Mouse (Mus musculus) adrenal gland, postnatal 4 days (tissue): ENCODE results near the gene Prkar2b. TPM values are rescaled to one million over a fixed set of nuclear protein-coding genes. Genes with fewer than 3 reads are reported as not detected.
A peak's percentile ranks its signal among the peaks of the same experiment; 100 is the strongest.

Experiments used
- DNase-seq, 2 experiments: peaks; one replicate each; pipeline ENCODE4 v3.0.0; 2021 to 2022; ENCODE audit warnings: low spot score in 2 of 2, mixed read lengths in 2 of 2
- total RNA-seq, 2 experiments: library from RNA; stranded (reverse); gene quantifications; 2 replicates each; pipeline ENCODE4 v1.2.3; 2021

Gene Prkar2b
- total RNA-seq, 2 experiments from 2014 or later, result 187 to 200 TPM

- peak; percentile 54 to 65 for DNase-seq
These were observed 87.5 kb downstream of the Prkar2b start for GRCm38 (mm10) chr12:31973473-31974172.

- DNase-seq, result no peak
These were observed 89.5 kb downstream of the Prkar2b start for GRCm38 (mm10) chr12:31971547-31971946.

GRCm38 (mm10) chr12:31969111-31969510 lies 92.0 kb downstream of the Prkar2b start:
- DNase-seq, result no peak

- no peak for DNase-seq
These were observed 93.6 kb downstream of the Prkar2b start for GRCm38 (mm10) chr12:31967536-31967935.

GRCm38 (mm10) chr12:31966405-31966804 lies 94.7 kb downstream of the Prkar2b start:
- no peak for DNase-seq

- DNase-seq, result no peak
These were observed 95.4 kb downstream of the Prkar2b start for GRCm38 (mm10) chr12:31965517-31966212.

- DNase-seq, result no peak
These were observed 97.0 kb downstream of the Prkar2b start for GRCm38 (mm10) chr12:31964074-31964473.

GRCm38 (mm10) chr12:31955843-31956242 lies 105.3 kb downstream of the Prkar2b start:
- no peak for DNase-seq

GRCm38 (mm10) chr12:31950659-31951031 lies 110.5 kb downstream of the Prkar2b start:
- peak; percentile 51 to 82 for DNase-seq

GRCm38 (mm10) chr12:31949759-31950658 lies 111.1 kb downstream of the Prkar2b start, which contains the start of gene Hbp1:
Hbp1 (minus strand) TSS chr12:31950535.
- peak; percentile 82 to 94 for DNase-seq

GRCm38 (mm10) chr12:31949193-31949741 lies 111.8 kb downstream of the Prkar2b start:
- peak; percentile 83 to 92 for DNase-seq

GRCm38 (mm10) chr12:31948101-31949000 lies 112.7 kb downstream of the Prkar2b start:
- DNase-seq, result no peak

- no peak for DNase-seq
These were observed 113.6 kb downstream of the Prkar2b start for GRCm38 (mm10) chr12:31947476-31947875.

GRCm38 (mm10) chr12:31944405-31944804 lies 116.7 kb downstream of the Prkar2b start:
- DNase-seq, result no peak

GRCm38 (mm10) chr12:31943020-31943654 lies 118.0 kb downstream of the Prkar2b start:
- no peak for DNase-seq

GRCm38 (mm10) chr12:31939026-31939425 lies 122.1 kb downstream of the Prkar2b start:
- DNase-seq, result no peak

GRCm38 (mm10) chr12:31938391-31938997 lies 122.6 kb downstream of the Prkar2b start:
- no peak for DNase-seq

GRCm38 (mm10) chr12:31937613-31938012 lies 123.5 kb downstream of the Prkar2b start:
- no peak for DNase-seq

GRCm38 (mm10) chr12:31936657-31937300 lies 124.3 kb downstream of the Prkar2b start:
- DNase-seq, result no peak
